In genomic region chrX:155623701-155624281, GRCm38 (mm10) we compare ENCODE assay signal across 8 mouse cellular contexts. TPM values are rescaled to one million over a fixed set of nuclear protein-coding genes. Genes with fewer than 3 reads are reported as not detected.
A peak's percentile ranks its signal among the peaks of the same experiment; 100 is the strongest.
DNase-seq lines count a peak whose midpoint lies in the region; ATAC-seq and TF ChIP-seq lines count a peak whose summit lies in the region.

Gene Ptchd1 (minus strand): TSS chrX:155623814.

- TF ChIP-seq CTCF in lung, postnatal 0 days (IDR thresholded peaks at IDR 0.05) = no peak

- H3K4me2 ChIP-seq in lung, postnatal 0 days (replicated peaks; ENCODE audit: low read depth, low read length) = peak within 1 kb of the TSS; percentile 67
- peak within 1 kb of the TSS; percentile 85 for H3K4me2 ChIP-seq in hindbrain, embryonic 11.5 days (replicated peaks; ENCODE audit: low read depth, low read length)
- peak within 1 kb of the TSS; percentile 83 for H3K4me2 ChIP-seq in limb, embryonic 12.5 days

- peak within 1 kb of the TSS; percentile 33 for H3K4me3 ChIP-seq in lung, postnatal 0 days (ENCODE audit: low read depth, low read length)
- H3K4me3 ChIP-seq in hindbrain, embryonic 11.5 days (ENCODE audit: low read depth, low read length) = peak within 1 kb of the TSS; percentile 49
- peak within 1 kb of the TSS; percentile 48 for H3K4me3 ChIP-seq in limb, embryonic 12.5 days (replicated peaks)

- no peaks in the 10 kb centered on the region for H3K9me3 ChIP-seq in lung, postnatal 0 days (ENCODE audit: low read length)
- H3K9me3 ChIP-seq in hindbrain, embryonic 11.5 days (ENCODE audit: control insufficient read depth, low read length) = no peaks in the 10 kb centered on the region
- H3K9me3 ChIP-seq in limb, embryonic 12.5 days = no peaks in the 10 kb centered on the region

- ATAC-seq in lung, postnatal 0 days = no peak
- ATAC-seq in hindbrain, embryonic 11.5 days (ENCODE audit: low FRiP score) = peak; percentile 84
- ATAC-seq in limb, embryonic 12.5 days (ENCODE audit: insufficient number of reproducible peaks, insufficient read depth, low FRiP score, low TSS enrichment, low read depth) = peak; percentile 73

- WGBS in lung, postnatal 0 days = 11% methylated on average over 21 of the region's 34 CpGs
- WGBS in hindbrain, embryonic 11.5 days = 13% methylated on average over 32 of the region's 34 CpGs
- WGBS in limb, embryonic 12.5 days = 17% methylated on average over 31 of the region's 34 CpGs

- no peaks in the 10 kb centered on the region for H3K4me1 ChIP-seq in lung, postnatal 0 days (ENCODE audit: insufficient read depth, low read depth, low read length)
- no peaks in the 10 kb centered on the region for H3K4me1 ChIP-seq in hindbrain, embryonic 11.5 days (replicated peaks; ENCODE audit: control insufficient read depth, insufficient read depth, low read length)
- H3K4me1 ChIP-seq in limb, embryonic 12.5 days (replicated peaks) = no peaks in the 10 kb centered on the region; the same call in 1 of the 2 replicates

- DNase-seq in lung, postnatal 0 days (ENCODE audit: low spot score) = no peak
- no peak for DNase-seq in lung, postnatal 36 days
- DNase-seq in cerebellum, postnatal 10 days = peak; percentile 68 to 75
- DNase-seq in hindbrain, embryonic 11.5 days (ENCODE audit: low spot score) = peak; percentile 40
- DNase-seq in retina, embryonic 14.5 days (ENCODE audit: low spot score) = peak; percentile 59
- DNase-seq in gastrocnemius, adult 8-10 months (ENCODE audit: low spot score in 2 of 2) = no peak
- DNase-seq in urinary bladder, postnatal 25 days (ENCODE audit: low spot score) = no peak

- no peaks in the 10 kb centered on the region for H3K36me3 ChIP-seq in lung, postnatal 0 days (ENCODE audit: insufficient read depth, low read length)
- no peaks in the 10 kb centered on the region for H3K36me3 ChIP-seq in hindbrain, embryonic 11.5 days (ENCODE audit: control insufficient read depth, insufficient read depth, low read length)
- H3K36me3 ChIP-seq in limb, embryonic 12.5 days = no peaks in the 10 kb centered on the region

- no peak for TF ChIP-seq EP300 in lung, postnatal 0 days (IDR thresholded peaks at IDR 0.05)

- no peak within 1 kb of the TSS for H3K27ac ChIP-seq in lung, postnatal 0 days (ENCODE audit: low read length)
- H3K27ac ChIP-seq in hindbrain, embryonic 11.5 days (ENCODE audit: low read depth, low read length) = no peak within 1 kb of the TSS
- H3K27ac ChIP-seq in limb, embryonic 12.5 days = no peak within 1 kb of the TSS

- no peak within 1 kb of the TSS for H3K9ac ChIP-seq in lung, postnatal 0 days (replicated peaks; ENCODE audit: low read depth)
- H3K9ac ChIP-seq in hindbrain, embryonic 11.5 days (ENCODE audit: low read depth, low read length) = no peak within 1 kb of the TSS
- peak within 1 kb of the TSS; percentile 40; the same call in 1 of the 2 replicates for H3K9ac ChIP-seq in limb, embryonic 12.5 days (replicated peaks)

- H3K27me3 ChIP-seq in lung, postnatal 0 days (replicated peaks; ENCODE audit: insufficient read depth, low read length) = no peaks in the 10 kb centered on the region; the same call in 1 of the 2 replicates
- H3K27me3 ChIP-seq in hindbrain, embryonic 11.5 days (ENCODE audit: control insufficient read depth, insufficient read depth, low read length) = peaks cover 20% of the 10 kb centered on the region
- H3K27me3 ChIP-seq in limb, embryonic 12.5 days = peaks cover 54% of the 10 kb centered on the region

RNA-seq across cellular contexts. Expression of gene Ptchd1, which starts in this region (rescaled TPM):
- 0.08 and 0.12 TPM in 2 replicates for polyA plus RNA-seq in lung, postnatal 0 days (2015; fragmentation: Nextera tagmentation; extraction: Ambion mirVana)
- polyA plus RNA-seq in hindbrain, embryonic 11.5 days (2014; fragmentation: Nextera tagmentation; extraction: Ambion mirVana) = 1.0 and 1.6 TPM in 2 replicates
- 0.63 and 0.64 TPM in 2 replicates for polyA plus RNA-seq in limb, embryonic 12.5 days (2016; fragmentation: Nextera tagmentation; extraction: Ambion mirVana)
- under 1 TPM in 2 of 4 experiments, not detected in 2; 0.17 to 0.78 TPM for total RNA-seq in gastrocnemius, adult 8-10 months (2022)

Comparison
In these comparisons a context has a peak if more than half of its experiments do, and no peak if none do; other contexts are left out.
1. Peak in ATAC-seq, H3K4me3 ChIP-seq, H3K9ac ChIP-seq and H3K4me2 ChIP-seq in limb, embryonic 12.5 days; RNA of the gene not detected or under 1 TPM.
2. DNase-seq: peak in cerebellum, postnatal 10 days (2 of 2), hindbrain, embryonic 11.5 days (single experiment) and retina, embryonic 14.5 days (single experiment); none in lung, postnatal 0 days (single experiment), lung, postnatal 36 days (single experiment), gastrocnemius, adult 8-10 months (0 of 2) and urinary bladder, postnatal 25 days (single experiment).
3. Peak in every context shown above with its lines, with median percentiles within 50 percentile points of each other: H3K4me2 ChIP-seq and H3K4me3 ChIP-seq.